Mouse (Mus musculus) C2C12 (cell line): ENCODE measurements around the gene Sycp3. TPM values are rescaled to one million over a fixed set of nuclear protein-coding genes. Genes with fewer than 3 reads are reported as not detected.
"Not testable (repeated sequence)": the region's sequence is repeated elsewhere in the genome, so short reads cannot be mapped to it uniquely, and the experiment has no call there.

Experiments used
- H3K27me3 ChIP-seq: one replicate; pipeline ENCODE4 v1.6.1; 2011; ENCODE audit not compliant: control insufficient read depth, insufficient read depth, insufficient read length
- H3K36me3 ChIP-seq: one replicate; pipeline ENCODE4 v1.6.1; 2011; ENCODE audit not compliant: control insufficient read depth, insufficient read depth
- H3K4me3 ChIP-seq: one replicate; pipeline ENCODE4 v1.5.1; 2011; ENCODE audit warnings: mild to moderate bottlenecking, control low read depth; ENCODE audit not compliant: poor library complexity, insufficient read depth, severe bottlenecking
- H3K79me2 ChIP-seq: one replicate; pipeline ENCODE4 v1.6.1; 2011; ENCODE audit not compliant: control insufficient read depth, insufficient read depth
- H3K79me3 ChIP-seq: one replicate; pipeline ENCODE4 v1.6.1; 2011; ENCODE audit warnings: low read depth, control low read depth
- H3ac ChIP-seq: one replicate; pipeline ENCODE3; 2011; ENCODE audit warnings: low read depth; ENCODE audit not compliant: control insufficient read depth, insufficient read length
- CEBPB ChIP-seq: IDR thresholded peaks from one replicate; pipeline ENCODE4 v1.6.1; 2011; ENCODE audit warnings: low read depth, mild to moderate bottlenecking, control low read depth, moderate library complexity
- CTCF ChIP-seq: IDR thresholded peaks from one replicate; pipeline ENCODE4 v1.5.1; 2011; ENCODE audit not compliant: control insufficient read depth, insufficient read depth, insufficient read length
- FOSL1 ChIP-seq: IDR thresholded peaks from one replicate; pipeline ENCODE4 v1.8.0; 2011; ENCODE audit warnings: mild to moderate bottlenecking, low read length; ENCODE audit not compliant: poor library complexity, insufficient read depth, severe bottlenecking
- MAX ChIP-seq: IDR thresholded peaks from one replicate; pipeline ENCODE4 v1.6.1; 2011; ENCODE audit warnings: mild to moderate bottlenecking, control low read depth
- MYOD1 ChIP-seq: IDR thresholded peaks from one replicate; pipeline ENCODE4 v1.6.1; 2011; ENCODE audit warnings: low read depth; ENCODE audit not compliant: control insufficient read depth, insufficient read length
- MYOG ChIP-seq: IDR thresholded peaks from one replicate; pipeline ENCODE4 v1.6.1; 2011; ENCODE audit not compliant: control insufficient read depth, insufficient read length; ENCODE audit errors: extremely low read depth
- USF1 ChIP-seq: IDR thresholded peaks from one replicate; pipeline ENCODE4 v1.6.1; 2011; ENCODE audit warnings: low read depth, mild to moderate bottlenecking, control low read depth, moderate library complexity
- polyA plus RNA-seq: library from polyadenylated mRNA; unstranded; fragments of >200 nt; fragmentation: generic; extraction: Trizol; gene quantifications from one replicate; pipeline ENCODE4 v1.2.1, GENCODE M21; 2012; ENCODE audit warnings: missing spikeins

The Sycp3 gene
- polyA plus RNA-seq, 1 experiment = not detected

- no peaks in the 10 kb centered on the region for H3K79me3 ChIP-seq
- no peak overlapping the region for H3K4me3 ChIP-seq
- TF ChIP-seq MYOD1 = no peak
- H3K79me2 ChIP-seq = no peaks in the 10 kb centered on the region
- no peaks in the 10 kb centered on the region for H3K36me3 ChIP-seq
- no peaks in the 10 kb centered on the region for H3K27me3 ChIP-seq
- H3ac ChIP-seq = no peak overlapping the region
Measured at GRCm38 (mm10) chr10:88510503-88511271, 51.3 kb downstream of the Sycp3 start.

GRCm38 (mm10) chr10:88511355-88511754 lies 52.0 kb downstream of the Sycp3 start:
- Histone ChIP-seq H3K79me2 (no peaks in the 10 kb centered on the region), H3K27me3 (no peaks in the 10 kb centered on the region), H3K4me3 (no peak overlapping the region), H3K36me3 (no peaks in the 10 kb centered on the region), H3ac (no peak overlapping the region), H3K79me3 (no peaks in the 10 kb centered on the region)
- TF ChIP-seq USF1 = no peak
- no peak for TF ChIP-seq CEBPB
- TF ChIP-seq CTCF = no peak
- no peak for TF ChIP-seq MAX
- TF ChIP-seq FOSL1 = no peak
- TF ChIP-seq MYOG = no peak
- TF ChIP-seq MYOD1 = no peak

GRCm38 (mm10) chr10:88513574-88514135 lies 54.3 kb downstream of the Sycp3 start:
- no peak for TF ChIP-seq CTCF
- H3K36me3 ChIP-seq = no peaks in the 10 kb centered on the region
- H3K4me3 ChIP-seq = no peak overlapping the region
- no peaks in the 10 kb centered on the region for H3K79me2 ChIP-seq
- no peaks in the 10 kb centered on the region for H3K79me3 ChIP-seq
- no peaks in the 10 kb centered on the region for H3K27me3 ChIP-seq
- H3ac ChIP-seq = no peak overlapping the region

- H3K4me3 ChIP-seq = no peak overlapping the region
- TF ChIP-seq MYOD1 (no peak), CTCF (peak; percentile 34), MYOG (no peak)
- H3K79me3 ChIP-seq = no peaks in the 10 kb centered on the region
- no peaks in the 10 kb centered on the region for H3K36me3 ChIP-seq
- H3K79me2 ChIP-seq = no peaks in the 10 kb centered on the region
- H3ac ChIP-seq = no peak overlapping the region
- no peaks in the 10 kb centered on the region for H3K27me3 ChIP-seq
Measured at GRCm38 (mm10) chr10:88514495-88514894, 55.1 kb downstream of the Sycp3 start.

GRCm38 (mm10) chr10:88515049-88515448 lies 55.7 kb downstream of the Sycp3 start:
- not testable (repeated sequence) for H3K27me3 ChIP-seq, H3ac ChIP-seq, H3K79me3 ChIP-seq, H3K79me2 ChIP-seq, H3K4me3 ChIP-seq, H3K36me3 ChIP-seq

GRCm38 (mm10) chr10:88522795-88523194 lies 63.4 kb downstream of the Sycp3 start:
- Histone ChIP-seq H3ac (no peak overlapping the region), H3K27me3 (no peaks in the 10 kb centered on the region), H3K36me3 (no peaks in the 10 kb centered on the region), H3K79me2 (no peaks in the 10 kb centered on the region), H3K4me3 (no peak overlapping the region), H3K79me3 (no peaks in the 10 kb centered on the region)
- TF ChIP-seq MYOD1 = no peak
- TF ChIP-seq FOSL1 = no peak
- TF ChIP-seq USF1 = no peak
- no peak for TF ChIP-seq MYOG
- no peak for TF ChIP-seq CEBPB
- no peak for TF ChIP-seq MAX
- no peak for TF ChIP-seq CTCF

Other genes with a start within 250 kb of the Sycp3 start
- 1.7 TPM for gene Dram1, start 80.5 kb upstream of the Sycp3 start, polyA plus RNA-seq
- 7.5 TPM for gene Gnptab, start 80.4 kb upstream of the Sycp3 start, polyA plus RNA-seq
- 8.4 TPM for gene Chpt1, start 44.5 kb downstream of the Sycp3 start, polyA plus RNA-seq
- not detected for gene Mybpc1, start 145.6 kb downstream of the Sycp3 start, polyA plus RNA-seq
- gene Spic, start 225.4 kb downstream of the Sycp3 start, polyA plus RNA-seq = not detected